Mouse (Mus musculus): Measurements from ENCODE around the gene Fam20a.

- TF ChIP-seq CTCF (IDR thresholded peaks at IDR 0.05; ENCODE audit: insufficient read depth, low read length): no peak
- peak; percentile 4; the same call in 1 of the 2 replicates for TF ChIP-seq POLR2A (IDR thresholded peaks at IDR 0.05; ENCODE audit: borderline replicate concordance, extremely low read depth, low read depth, low read length)
These were observed 1.2 kb downstream of the Fam20a start for GRCm38 (mm10) chr11:109720809-109721319.
